ENCODE assay signal across 14 mouse cellular contexts in genomic region chr14:29639266-29639665, GRCm38 (mm10).
DNase-seq lines count a peak whose midpoint lies in the region; ATAC-seq and TF ChIP-seq lines count a peak whose summit lies in the region.
"Had no signal": no experiment of that assay in that cellular context is flagged by ENCODE, and none has a peak within 500 bp of the region (broad histone marks: within the 10 kb centered on the region; RNA-seq: fewer than 3 reads in every experiment).

No protein-coding gene starts in this region.

- TF ChIP-seq POLR2A in liver, adult 2 months (IDR thresholded peaks at IDR 0.05; ENCODE audit: extremely low read depth, insufficient read depth, low read length): no peak

- H3K4me1 ChIP-seq in forebrain, embryonic 12.5 days: peaks cover 7% of the 10 kb centered on the region; the same call in 1 of the 2 replicates
- 0 out of 2 replicates have a peak, but pooled peaks cover 5% of the 10 kb centered on the region for H3K4me1 ChIP-seq in forebrain, embryonic 15.5 days
- no peaks in the 10 kb centered on the region for H3K4me1 ChIP-seq in liver, adult 2 months (ENCODE audit: control insufficient read depth, insufficient read depth, low read length)
- H3K4me1 ChIP-seq in liver, postnatal 0 days (ENCODE audit: insufficient read depth): no peaks in the 10 kb centered on the region
- H3K4me1 ChIP-seq: limb, embryonic 12.5 days had no signal

- peak; percentile 24 for DNase-seq in liver, adult 2 months (ENCODE audit: extremely low read depth, low read depth, low spot score)
- no peak for DNase-seq in liver, postnatal 0 days
- DNase-seq in cerebellum, adult 11 months: peak; percentile 54
- DNase-seq in cerebellum, postnatal 36 days: peak; percentile 73 to 82
- no peak for DNase-seq in kidney, postnatal 36 days
- no peak for DNase-seq in left cerebral cortex, postnatal 14 days (ENCODE audit: low spot score in 2 of 2)
- DNase-seq: adrenal gland, adult 2 months; heart, adult 18-20 months; kidney, postnatal 10 days had no signal

- H3K9ac ChIP-seq in forebrain, embryonic 12.5 days: no peak overlapping the region
- no peak overlapping the region for H3K9ac ChIP-seq in forebrain, embryonic 15.5 days (replicated peaks)
- no peak overlapping the region for H3K9ac ChIP-seq in liver, adult 2 months (ENCODE audit: low read depth, low read length)
- no peak overlapping the region for H3K9ac ChIP-seq in liver, postnatal 0 days (replicated peaks)
- H3K9ac ChIP-seq: limb, embryonic 12.5 days had no signal

- no peak for ATAC-seq in forebrain, embryonic 12.5 days (ENCODE audit: low FRiP score)
- ATAC-seq in forebrain, embryonic 15.5 days (replicated peaks): no peak
- no peak for ATAC-seq in liver, postnatal 0 days
- ATAC-seq: intestine, embryonic 16.5 days had no signal

- no peak overlapping the region for H3K4me3 ChIP-seq in forebrain, embryonic 12.5 days (replicated peaks)
- H3K4me3 ChIP-seq in forebrain, embryonic 15.5 days: no peak overlapping the region
- no peak overlapping the region for H3K4me3 ChIP-seq in liver, adult 2 months (ENCODE audit: insufficient read depth, low read depth, low read length)
- H3K4me3 ChIP-seq in liver, postnatal 0 days (ENCODE audit: low read depth, low read length): no peak overlapping the region
- H3K4me3 ChIP-seq: limb, embryonic 12.5 days had no signal

- no peak for TF ChIP-seq EP300 in liver, postnatal 0 days (IDR thresholded peaks at IDR 0.05; ENCODE audit: low read depth)

- no peaks in the 10 kb centered on the region for H3K9me3 ChIP-seq in forebrain, embryonic 12.5 days
- H3K9me3 ChIP-seq in forebrain, embryonic 15.5 days: no peaks in the 10 kb centered on the region
- H3K9me3 ChIP-seq in liver, postnatal 0 days (ENCODE audit: low read length): no peaks in the 10 kb centered on the region
- H3K9me3 ChIP-seq: limb, embryonic 12.5 days had no signal

- no peak for TF ChIP-seq CTCF in liver, adult 2 months (IDR thresholded peaks at IDR 0.05; ENCODE audit: low read depth, low read length)
- TF ChIP-seq CTCF in liver, postnatal 0 days (IDR thresholded peaks at IDR 0.05; ENCODE audit: low read depth): no peak

- H3K36me3 ChIP-seq in forebrain, embryonic 12.5 days (replicated peaks): no peaks in the 10 kb centered on the region
- H3K36me3 ChIP-seq in forebrain, embryonic 15.5 days: no peaks in the 10 kb centered on the region
- H3K36me3 ChIP-seq in liver, adult 2 months (ENCODE audit: control insufficient read depth, insufficient read depth, low read length): no peaks in the 10 kb centered on the region
- no peaks in the 10 kb centered on the region for H3K36me3 ChIP-seq in liver, postnatal 0 days (replicated peaks; ENCODE audit: insufficient read depth, low read length)
- H3K36me3 ChIP-seq: limb, embryonic 12.5 days had no signal

- H3K79me2 ChIP-seq in liver, adult 2 months (ENCODE audit: control insufficient read depth, insufficient read depth, low read length): no peaks in the 10 kb centered on the region

- peak overlapping the region; percentile 26; the same call in 1 of the 2 replicates for H3K27ac ChIP-seq in forebrain, embryonic 12.5 days
- H3K27ac ChIP-seq in forebrain, embryonic 15.5 days (replicated peaks): no peak overlapping the region
- H3K27ac ChIP-seq in liver, adult 2 months (replicated peaks; ENCODE audit: insufficient read depth, low read depth, low read length): no peak overlapping the region
- H3K27ac ChIP-seq in liver, postnatal 0 days (ENCODE audit: low read depth): no peak overlapping the region
- H3K27ac ChIP-seq: limb, embryonic 12.5 days; macrophage had no signal

- intact Hi-C loops in left cerebral cortex, postnatal 14 days (cut with DNase I): no loop called here

- no peak overlapping the region for H3K4me2 ChIP-seq in forebrain, embryonic 12.5 days
- no peak overlapping the region for H3K4me2 ChIP-seq in forebrain, embryonic 15.5 days (replicated peaks)
- no peak overlapping the region for H3K4me2 ChIP-seq in liver, postnatal 0 days (ENCODE audit: low read depth, low read length)
- H3K4me2 ChIP-seq: limb, embryonic 12.5 days had no signal

- no peaks in the 10 kb centered on the region for H3K27me3 ChIP-seq in forebrain, embryonic 12.5 days
- H3K27me3 ChIP-seq in forebrain, embryonic 15.5 days: no peaks in the 10 kb centered on the region
- no peaks in the 10 kb centered on the region; the same call in 1 of the 2 replicates for H3K27me3 ChIP-seq in liver, adult 2 months (ENCODE audit: control insufficient read depth, insufficient read depth, low read length)
- H3K27me3 ChIP-seq in liver, postnatal 0 days (ENCODE audit: insufficient read depth, low read length): no peaks in the 10 kb centered on the region
- H3K27me3 ChIP-seq: limb, embryonic 12.5 days had no signal

- WGBS in forebrain, embryonic 12.5 days: 60% methylated on average over 3 of the region's 3 CpGs
- WGBS in forebrain, embryonic 15.5 days: 39% methylated on average over 3 of the region's 3 CpGs
- WGBS in liver, adult 2 months: 34% methylated on average over 3 of the region's 3 CpGs
- WGBS in liver, postnatal 0 days (ENCODE audit: insufficient replicate concordance): 58% methylated on average over 3 of the region's 3 CpGs

Comparison
In these comparisons a context has a peak if more than half of its experiments do, and no peak if none do; other contexts are left out.
1. DNase-seq: peak in liver, adult 2 months (single experiment), cerebellum, adult 11 months (single experiment) and cerebellum, postnatal 36 days (2 of 2); none in liver, postnatal 0 days (single experiment), kidney, postnatal 36 days (0 of 2) and left cerebral cortex, postnatal 14 days (0 of 2).